Mouse (Mus musculus): ENCODE results near the gene Spire2.

GRCm38 (mm10) chr8:123348237-123348843, 15.8 kb downstream of the Spire2 start:
- no peak for TF ChIP-seq CTCF (IDR thresholded peaks at IDR 0.05; ENCODE audit: low read depth)
- no peak for TF ChIP-seq EP300 (IDR thresholded peaks at IDR 0.05; ENCODE audit: low read depth)

All from liver, postnatal 0 days (tissue).